Mouse (Mus musculus) heart, postnatal 0 days (tissue): ENCODE results near the gene Manbal.
"Not testable (repeated sequence)": the region's sequence is repeated elsewhere in the genome, so short reads cannot be mapped to it uniquely, and the experiment has no call there.

Experiments
- CTCF ChIP-seq: IDR thresholded peaks from 2 replicates; pipeline ENCODE4 v1.5.1; 2016; ENCODE audit warnings: antibody characterized with exemption, control low read depth, low read depth
- EP300 ChIP-seq: IDR thresholded peaks from 2 replicates; pipeline ENCODE4 v1.6.1; 2016; ENCODE audit warnings: antibody characterized with exemption, low read depth

DNA sequence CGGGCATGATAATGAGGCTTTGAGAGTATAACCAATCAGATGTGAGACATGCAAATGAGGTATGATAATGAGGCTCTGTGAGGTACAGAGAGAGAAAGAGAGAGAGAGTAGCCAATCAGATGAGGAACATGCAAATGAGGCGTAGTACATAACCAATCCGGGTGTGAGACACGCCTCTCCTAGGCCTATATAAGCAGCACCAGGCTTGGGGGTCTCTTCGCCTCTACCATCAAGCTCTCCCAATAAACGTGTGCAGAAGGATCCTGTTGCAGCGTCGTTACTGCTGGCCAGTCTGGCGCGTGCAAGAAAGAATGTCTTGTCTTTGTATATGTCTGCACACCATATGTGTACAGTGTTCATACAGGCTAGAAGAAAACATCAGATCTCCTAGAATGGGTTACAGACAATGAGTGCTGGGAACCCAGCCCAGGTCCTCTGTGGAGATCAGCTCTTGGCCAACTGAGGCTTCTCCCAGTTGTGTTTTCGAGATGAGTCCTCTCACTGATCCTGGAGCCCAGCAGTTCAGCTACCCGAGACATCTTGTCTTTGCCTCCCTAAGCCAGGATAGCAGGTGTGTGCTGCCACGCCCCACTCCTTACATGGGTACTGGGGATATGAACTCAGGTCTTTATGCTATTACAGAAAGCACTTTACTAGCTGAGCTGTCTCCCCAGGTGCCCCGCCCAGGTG lies 21.7 kb downstream of the Manbal start:
- not testable (repeated sequence) for TF ChIP-seq CTCF, EP300
